Mouse (Mus musculus) skeletal muscle tissue, adult 2 months (tissue): ENCODE results near the gene Rufy3.
A peak's percentile ranks its signal among the peaks of the same experiment; 100 is the strongest.

Experiments used
- DNase-seq: peaks from one replicate; pipeline ENCODE4 v3.0.0-alpha.2; 2012; ENCODE audit warnings: low read depth, low spot score

Gene Rufy3

DNA sequence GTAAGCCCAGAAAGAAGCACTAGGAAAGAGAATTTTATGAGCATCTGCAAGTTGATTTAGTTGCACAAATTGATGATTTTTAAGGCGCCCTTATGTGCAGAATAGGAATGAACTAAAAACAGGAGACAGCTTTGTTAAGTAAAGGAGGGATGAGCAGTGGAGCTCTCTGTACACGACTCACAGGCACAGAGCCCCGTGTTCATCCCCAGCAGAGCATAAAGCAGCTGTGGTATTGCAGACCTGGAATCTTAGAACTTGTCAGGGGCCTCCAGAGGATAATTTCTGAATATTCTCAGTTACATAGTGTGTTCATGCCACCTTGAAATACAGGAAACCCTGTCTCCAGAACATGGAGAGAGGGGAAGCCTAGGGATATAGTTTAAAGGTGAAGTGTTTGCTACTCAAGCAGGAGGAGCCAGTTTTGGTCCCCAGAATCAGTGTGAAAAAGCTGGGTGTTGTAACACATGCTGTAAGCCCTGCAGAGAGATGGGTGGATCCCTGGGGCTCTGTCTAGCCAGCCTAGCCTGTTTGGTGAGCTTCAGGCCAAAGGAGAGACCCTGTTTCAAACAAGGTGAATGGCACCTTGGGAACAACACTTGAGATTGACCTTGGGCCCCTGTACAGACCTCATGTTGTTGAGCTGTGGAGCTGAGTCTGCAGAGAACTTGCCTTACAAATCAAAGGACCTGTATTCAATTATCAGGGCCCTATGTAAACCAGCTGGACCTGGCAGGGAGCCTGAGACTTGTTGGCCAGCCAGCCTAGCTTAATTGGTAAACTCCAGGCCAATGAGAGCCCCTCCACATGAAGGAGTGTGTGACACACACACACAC, 10.9 kb downstream of the Rufy3 start:
- DNase-seq = no peak

DNA sequence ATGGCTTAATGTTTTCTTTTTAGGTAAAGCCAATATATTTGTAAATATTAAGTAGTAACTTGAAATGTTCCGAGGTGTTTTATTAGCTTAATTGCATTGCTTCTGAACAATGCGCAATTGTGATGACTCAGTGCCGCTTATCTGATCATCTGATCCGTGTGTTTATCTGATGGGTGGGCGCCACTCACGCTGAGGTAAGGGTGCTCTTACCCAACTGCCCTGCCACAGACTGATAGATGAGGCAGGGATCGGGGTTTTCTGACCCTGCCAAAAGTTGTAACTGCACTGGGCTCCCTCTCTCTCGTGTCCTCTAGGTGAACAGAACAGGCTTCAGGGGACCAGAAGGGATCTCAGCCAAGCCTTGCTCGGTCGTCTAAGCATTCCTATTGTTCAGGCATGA, 15.8 kb downstream of the Rufy3 start:
- DNase-seq = no peak

DNA sequence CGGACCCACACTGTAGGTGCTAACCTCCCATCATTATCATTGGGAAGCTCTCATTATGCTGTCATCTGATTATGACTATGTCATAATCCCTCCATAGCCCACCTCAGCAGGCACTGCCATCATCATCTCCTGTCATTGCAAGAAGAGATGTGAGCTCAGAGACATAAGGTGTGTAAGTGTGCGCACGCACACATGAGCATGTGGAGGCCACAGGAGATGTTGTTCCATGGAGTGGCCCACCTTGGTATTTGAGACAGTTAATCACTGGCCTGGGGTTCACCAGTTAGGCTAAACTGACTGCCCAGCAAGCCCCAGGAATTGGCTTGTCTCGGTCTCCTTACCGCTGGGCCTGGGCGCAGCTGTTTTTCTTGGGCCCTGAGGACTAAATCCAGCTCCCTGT, 16.5 kb downstream of the Rufy3 start:
- no peak for DNase-seq

DNA sequence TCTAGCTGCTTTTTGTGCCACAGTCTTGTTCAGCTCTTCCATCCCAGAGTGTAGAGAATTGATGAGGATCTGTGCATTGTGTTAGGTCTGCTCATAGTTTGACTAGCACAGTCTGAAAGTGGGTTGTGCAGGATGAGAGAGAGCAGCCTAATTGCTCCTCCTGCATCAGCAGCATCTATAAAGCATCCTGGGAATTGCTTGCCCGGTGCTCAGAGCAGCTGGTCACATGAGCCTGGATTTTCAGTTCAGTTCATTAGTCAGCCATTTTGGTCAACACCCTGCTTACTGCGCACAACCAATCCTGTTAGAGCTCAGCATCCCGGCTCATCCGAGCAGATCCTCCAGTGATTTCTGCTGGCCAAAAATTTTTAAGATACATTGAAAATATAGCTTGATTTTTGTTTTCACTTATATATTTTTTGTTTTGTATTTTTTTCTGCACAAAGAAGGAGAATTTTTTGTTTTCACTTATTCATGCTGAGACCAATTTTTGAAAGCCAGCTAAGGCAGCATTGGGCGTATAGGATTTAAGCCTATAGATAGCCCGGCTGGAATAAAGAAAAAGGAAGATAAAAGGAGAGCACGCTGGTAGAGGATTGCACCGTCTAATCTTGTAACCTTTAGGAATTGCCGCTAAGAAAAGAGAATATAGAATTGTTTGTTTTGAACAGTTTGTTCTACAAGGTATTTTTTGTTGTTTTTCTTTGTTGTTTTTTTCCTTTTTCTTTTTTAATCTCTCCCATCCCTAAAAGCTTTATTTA, 18.6 kb downstream of the Rufy3 start:
- peak; percentile 43 for DNase-seq

DNA sequence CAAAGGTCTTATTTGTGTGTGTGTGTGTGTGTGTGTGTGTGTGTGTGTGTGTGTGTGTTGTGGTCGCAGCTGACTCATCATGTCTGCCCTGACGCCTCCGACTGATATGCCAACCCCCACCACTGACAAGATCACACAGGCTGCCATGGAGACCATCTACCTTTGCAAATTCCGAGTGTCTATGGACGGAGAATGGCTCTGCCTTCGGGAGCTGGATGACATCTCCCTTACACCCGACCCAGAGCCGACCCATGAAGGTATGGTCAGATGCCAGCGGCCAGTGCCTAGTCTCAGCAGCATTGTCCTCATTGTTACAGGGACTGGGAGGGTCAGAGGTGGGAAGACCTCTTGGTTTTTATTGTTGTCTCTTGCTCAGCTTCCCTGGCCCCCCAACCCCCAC, 19.2 kb downstream of the Rufy3 start:
- DNase-seq = no peak

DNA sequence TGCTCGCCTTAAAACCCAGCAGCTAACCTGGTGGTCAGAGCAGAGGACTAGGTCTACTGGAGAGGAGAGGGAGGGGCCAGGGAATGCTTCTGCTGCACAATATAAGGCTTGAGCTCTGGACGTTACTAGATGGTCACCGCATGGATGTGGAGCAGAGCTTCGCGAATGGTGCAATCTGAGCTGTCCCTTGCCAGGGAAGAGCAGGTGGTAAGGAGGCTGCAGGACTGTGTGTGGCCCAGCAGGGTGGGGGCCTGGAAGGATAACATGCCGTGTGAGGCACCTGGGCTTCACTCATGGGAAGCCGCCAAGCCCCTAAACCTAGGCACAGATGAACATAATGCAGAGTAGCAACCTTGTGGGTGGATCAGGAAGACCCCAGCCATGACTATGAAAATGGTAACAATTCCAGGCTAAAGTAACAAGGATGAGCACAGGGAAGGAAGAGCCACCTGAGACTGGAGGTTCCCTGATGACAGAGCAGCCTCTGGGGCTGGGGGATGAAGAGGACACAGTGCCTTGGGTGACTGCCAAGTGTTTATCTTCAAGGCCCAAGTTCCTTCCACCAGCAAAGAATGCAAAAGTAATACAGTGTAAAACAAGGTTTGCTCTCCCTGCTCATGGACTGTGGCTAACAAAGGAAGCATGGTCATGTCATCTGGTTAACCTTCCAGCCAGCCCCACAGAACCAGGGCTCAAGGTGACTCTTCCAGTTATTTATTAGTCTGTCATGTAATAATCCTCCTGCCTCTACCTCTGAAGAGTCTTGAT, 21.8 kb downstream of the Rufy3 start:
- DNase-seq = no peak

DNA sequence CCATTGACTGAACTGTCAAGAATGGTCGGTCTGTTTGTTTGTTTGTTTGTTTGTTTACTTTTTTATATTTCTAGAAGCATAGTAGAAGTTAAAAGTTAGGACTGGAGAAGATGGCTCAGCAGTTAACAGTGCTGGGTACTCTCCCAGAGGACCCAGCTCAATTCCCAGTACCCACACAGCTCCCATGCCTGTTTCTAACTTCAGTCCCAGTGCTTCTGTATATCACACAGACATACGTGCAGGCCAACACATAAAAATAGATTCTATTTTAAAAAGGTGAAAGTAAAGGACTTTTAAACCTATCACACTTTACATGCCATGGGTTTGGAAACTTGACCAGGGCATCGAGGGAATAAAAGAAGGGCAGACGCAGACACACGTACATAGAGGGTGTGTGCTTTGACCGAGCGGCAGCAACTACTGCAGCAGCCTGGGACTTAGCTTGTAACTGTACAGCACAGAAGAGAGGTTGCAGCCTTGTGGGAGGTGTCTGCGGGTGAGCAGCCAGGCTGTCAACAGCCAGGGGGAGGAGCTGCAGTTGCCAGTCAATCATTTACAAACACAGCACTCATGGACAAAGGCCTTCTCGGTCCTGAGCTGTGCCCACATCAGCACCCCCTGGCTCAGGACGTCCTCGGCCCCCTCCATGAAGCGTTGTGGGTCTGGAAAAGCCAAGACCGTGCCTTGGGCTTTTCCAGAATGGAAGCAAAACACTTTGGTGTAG, 22.5 kb downstream of the Rufy3 start:
- DNase-seq = no peak

DNA sequence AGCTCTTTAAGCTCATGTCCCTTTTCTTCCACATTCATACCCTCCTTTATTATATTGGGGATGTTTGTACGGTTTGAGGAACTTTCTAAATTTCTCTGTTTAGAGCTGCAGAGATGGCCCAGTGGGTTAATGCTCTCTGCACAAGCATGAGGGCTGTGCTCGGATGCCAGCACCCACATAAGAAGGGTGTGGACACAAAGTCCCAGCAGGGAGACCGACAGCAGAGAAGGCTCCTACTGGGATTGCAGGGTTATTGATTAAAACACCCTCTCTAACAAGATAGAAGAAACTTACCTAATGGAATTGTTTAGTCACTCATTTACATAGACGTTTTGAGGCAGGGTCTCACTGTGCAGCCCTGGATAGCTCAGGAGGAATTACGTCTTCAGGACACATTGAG, 23.6 kb downstream of the Rufy3 start:
- no peak for DNase-seq

DNA sequence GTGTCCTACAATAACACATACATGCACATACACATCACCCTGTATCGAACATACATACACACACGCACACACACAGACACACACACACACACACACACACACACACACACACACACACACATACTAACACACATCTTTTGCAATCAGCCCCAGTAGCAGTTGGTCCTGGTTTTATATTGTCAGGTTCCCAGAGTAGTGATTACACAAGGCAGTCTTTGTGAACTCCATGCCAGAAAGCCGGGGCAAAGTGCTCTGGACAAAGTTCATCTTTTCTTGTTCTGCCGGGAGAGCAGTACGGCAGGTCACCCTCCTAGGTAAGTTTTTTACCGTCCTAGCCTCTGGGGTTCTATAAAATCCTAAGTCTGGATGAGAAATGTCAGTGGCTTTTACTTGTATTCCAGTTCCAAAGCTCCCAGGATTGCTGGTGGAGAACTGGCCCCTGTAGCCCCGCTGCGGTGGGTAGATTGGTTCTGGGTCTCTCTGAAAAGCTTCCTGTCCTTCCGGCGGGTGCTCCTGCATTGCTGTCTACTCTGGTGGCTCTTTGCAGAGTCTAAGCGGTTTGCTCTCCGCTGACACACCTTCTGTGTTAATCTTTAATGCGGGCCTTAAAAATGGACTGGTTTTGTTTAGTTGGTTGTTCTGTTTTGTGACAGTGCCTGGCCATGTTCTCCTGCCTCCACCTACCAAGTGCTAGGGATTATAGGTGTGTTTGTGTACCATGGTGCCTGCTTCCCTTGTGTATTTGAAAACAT, 28.8 kb downstream of the Rufy3 start:
- no peak for DNase-seq

DNA sequence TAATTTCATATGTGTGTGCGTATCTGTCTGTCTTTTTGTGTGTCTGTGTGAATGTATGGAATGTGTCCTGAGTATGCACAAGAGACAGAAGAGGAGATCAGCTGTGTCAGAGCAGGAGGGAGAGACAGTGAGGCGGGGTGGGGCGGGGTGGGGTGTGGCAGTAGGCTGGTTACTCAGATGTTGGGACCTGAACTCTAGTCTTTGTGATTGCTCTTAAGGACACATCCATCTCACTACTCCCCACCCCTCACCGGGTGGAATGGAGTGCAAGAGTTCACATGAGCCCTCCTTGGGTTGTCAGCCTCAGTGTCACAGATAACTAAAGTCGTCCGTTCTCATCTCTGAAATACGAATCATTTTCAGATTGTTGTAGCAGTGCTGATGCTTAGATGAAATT, 29.3 kb downstream of the Rufy3 start:
- no peak for DNase-seq

DNA sequence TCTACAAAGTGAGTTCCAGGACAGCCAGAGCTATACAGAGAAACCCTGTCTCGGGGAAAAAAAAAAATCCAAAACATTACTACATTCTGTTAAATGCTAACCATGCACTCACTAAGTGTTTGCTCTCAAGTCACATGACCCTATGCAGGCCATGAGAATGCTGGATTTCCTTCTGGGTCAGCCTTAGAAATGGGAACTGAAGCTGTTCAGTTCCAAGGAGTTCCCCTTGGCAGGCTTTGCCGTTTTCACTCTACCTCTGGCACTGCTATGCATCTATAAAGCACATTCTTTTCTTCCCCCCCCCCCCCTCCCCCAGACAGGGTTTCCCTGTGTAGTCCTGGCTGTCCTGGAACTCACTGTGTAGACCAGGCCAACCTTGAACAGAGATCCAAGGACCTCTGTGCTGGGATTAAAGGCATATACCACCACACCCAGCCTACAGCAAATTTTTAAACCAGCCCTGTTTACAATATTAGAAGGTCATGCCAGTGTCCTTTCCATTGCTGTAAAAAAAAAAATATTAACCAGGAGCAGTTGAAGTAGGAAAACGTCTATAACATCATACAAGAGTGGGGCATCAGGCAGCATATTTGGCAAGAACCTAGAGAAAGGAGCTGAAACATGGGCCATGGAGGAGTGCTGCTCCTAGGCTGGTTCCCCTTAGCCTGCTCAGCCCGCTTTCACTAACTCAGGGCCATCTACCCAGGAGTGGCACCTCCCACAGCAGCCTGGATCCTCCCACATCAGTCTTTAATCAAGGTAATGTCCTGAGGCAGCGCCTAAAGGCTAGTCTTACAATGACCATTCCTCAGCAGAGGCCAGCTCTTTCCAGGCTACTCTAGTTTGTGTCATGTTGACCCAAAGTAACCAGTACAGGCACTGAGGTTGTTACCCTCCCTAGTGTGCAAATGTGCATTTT, 31.0 kb downstream of the Rufy3 start:
- DNase-seq = peak; percentile 15

DNA sequence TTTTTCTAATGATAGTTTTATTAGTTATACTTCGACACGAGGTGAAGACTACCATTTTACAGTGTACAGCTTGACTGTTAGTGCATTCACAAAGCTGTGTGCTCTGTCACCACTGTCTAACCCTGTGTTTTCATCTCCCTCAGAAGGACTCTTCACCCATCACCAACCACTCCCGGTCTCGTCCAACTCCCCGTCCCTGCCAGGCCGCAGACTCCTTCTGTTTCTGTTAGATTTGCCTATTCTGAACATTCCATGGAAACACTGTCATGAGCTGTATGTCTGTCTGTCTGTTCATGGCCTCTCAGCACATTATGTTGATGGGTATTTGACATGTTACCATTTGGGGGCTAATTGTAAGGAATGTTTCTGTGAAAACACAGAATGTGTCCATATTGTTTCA, 34.1 kb downstream of the Rufy3 start:
- DNase-seq = no peak

DNA sequence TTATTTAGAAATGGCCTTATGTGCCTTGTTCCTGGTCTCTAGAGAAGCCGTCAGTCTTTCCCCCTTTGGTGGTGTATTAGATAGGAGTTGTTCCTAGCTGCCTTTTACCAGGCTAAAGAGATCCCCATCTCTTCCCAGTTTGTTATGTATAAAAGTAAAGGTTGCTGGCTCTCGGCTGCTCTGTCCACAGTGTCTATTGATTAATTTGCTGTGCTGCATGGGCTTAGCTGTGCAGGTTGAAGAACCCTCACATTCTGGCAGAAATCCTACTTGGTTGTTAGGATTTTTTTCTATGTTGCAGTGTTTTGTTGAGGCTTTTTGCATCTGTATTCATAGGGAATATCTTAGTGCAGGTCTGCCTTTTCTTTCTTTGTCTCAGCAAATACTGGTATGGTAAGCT, 37.2 kb downstream of the Rufy3 start:
- DNase-seq = no peak

DNA sequence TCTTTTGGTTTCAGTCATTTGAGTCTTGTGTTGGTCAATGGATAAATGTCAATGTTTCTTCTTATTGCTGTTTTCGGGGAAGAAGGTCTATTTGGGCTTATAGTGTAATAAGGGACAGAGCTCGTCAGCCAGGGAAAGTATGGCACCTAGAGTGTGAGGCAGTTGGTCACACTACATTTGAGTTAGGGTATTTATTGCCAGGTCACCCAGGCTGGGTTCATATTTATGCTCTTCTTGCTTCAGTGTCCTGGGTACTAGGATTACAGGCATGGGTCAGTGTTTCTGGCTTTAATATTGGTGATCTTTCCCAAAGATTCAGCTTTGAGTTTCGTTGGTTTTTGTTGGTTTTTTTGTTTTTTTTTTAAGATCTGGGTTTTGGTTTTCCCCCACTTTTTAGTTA, 37.9 kb downstream of the Rufy3 start:
- no peak for DNase-seq

DNA sequence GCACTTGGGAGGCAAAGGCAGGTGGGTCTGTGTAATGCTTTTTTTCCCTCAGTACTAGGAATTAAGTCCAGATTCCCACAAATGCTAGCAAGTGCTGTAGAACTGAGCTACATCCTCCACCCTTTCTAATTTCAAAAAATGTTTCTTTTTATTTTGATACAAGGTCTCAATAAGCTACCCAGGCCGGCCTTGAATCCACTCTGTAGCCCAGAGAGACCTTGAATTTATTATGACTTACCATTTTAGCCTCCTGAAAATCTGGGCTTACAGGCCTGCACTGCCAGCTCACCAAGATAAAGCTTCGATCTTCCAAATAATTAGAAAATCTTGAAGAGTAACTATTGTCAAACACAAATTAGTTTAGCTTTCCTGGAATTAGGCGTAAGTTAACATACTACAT, 39.2 kb downstream of the Rufy3 start:
- no peak for DNase-seq

DNA sequence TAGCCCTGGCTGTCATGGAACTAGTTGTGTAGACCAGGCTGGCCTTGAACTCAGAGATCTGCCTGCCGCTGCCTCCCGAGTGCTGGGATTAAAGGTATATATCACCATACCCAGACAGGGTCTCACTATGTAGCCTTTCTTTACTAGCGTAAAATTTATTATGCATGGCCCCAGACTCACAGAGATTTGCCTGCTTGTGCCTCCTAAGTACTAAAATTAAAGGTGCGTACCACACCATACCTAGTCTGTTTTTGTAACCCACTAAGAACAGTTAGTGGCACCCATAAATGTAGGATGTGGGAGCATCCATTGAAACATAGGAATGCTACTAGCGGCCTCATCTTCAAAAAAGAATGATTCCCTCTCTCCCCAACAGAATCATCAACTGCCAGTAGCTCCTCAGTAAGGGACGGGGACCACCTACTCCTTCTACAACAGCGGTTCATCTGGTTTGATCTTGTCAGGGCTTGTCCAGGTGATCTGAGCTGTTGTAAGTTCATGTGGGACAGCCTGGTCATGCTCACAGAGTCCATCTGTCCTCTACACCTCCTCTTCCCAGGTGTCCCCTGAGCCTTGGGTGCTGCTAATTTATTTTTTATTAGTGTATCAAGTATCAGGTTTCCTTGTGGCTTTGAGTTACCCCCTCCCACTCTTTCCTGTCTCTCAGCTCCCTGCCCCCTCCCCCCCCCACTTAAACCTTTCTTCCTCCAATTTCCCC, 40.0 kb downstream of the Rufy3 start:
- no peak for DNase-seq

DNA sequence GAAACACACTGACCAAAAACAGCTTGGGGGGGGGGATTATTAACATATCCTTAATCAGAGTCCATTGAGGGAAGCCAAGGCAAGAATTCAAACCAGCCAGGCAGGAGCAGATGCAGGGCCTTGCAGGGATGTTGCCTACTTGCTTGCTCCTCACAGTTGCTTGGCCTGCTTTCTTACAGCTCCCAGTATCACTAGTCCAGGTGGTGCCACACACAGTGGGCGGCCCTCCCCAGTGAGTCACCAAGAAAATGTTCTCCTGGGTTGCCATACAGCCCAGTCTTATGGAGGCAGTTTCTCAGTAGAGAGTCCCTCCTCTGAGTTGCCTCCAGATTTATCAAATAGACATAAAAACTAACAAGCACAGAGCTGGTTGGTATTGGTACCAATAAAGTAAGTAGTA, 49.3 kb downstream of the Rufy3 start:
- no peak for DNase-seq

DNA sequence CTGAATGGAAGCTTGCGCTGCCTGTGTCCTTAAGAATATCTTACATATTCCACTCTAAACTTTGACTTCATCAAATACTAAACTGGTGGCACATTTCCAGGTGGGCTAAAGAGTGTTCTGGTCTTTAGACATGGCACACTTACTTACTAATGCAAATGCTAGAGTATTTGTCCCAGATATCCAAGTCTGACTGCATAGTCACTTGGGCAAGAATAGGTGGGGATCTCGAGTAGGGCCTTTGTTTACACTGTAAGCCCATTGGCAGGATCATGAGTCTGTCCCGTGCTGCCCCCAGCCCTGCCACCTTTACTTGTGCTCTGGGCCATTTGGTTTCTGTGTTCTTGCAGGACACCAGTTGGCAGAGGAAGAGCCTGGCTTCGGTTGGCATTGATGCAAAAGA, 52.1 kb downstream of the Rufy3 start:
- no peak for DNase-seq

DNA sequence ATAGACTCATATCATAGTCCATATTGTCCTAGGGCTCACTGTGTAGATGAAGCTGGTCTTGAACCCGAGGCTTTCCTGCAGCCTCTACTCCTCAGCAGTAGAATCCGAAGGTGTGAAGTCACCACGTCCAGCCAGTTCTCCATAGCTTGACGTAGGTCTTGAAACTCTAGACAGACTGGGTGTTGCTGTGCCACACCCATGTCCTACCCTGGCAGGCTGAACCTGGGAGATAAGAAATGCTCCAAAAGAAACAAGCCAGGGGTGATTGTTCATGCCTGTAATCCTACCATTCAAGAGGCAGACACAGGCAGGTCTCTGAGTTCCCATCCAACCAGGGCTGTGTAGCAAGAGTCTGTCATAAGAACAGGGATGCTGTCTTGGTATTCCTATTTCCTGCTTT, 62.7 kb downstream of the Rufy3 start:
- DNase-seq = no peak
